Mouse (Mus musculus): ENCODE measurements at regions not wholly inside any gene's neighbourhood (a gene's known extent, or its start where the extent isn't known, plus 50 kb on each side); places are given as distances from the start of the nearest gene placed in this dataset.

DNA sequence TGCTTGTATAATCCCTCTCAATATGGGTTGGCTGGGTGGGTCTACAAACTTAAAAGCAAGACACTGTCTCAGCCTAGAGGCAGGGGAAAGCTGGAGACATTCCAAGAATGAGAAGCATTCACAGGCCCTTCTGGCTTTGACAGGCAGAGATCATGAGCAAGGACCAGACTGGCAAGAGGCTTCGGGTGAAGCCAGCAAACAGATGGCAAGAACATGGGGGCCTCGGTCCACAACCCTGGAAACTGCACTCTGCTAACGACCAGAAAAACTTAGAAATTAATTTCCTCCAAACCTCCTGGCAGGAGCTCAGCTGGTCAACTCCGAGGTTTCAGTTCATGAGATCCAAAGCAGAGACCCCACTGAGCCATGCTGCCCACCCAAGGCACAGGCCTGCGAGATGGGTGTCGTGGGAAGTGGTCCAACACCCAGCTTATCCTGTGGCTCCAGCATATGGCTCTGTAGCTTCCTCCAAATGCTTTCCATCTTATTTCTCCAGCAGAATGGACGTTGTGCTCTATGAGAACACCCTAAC lies 99.1 kb downstream of the Ets2 start:
- no peak for ATAC-seq
- no peak overlapping the region for H3K4me3 ChIP-seq (replicated peaks)
- no peak overlapping the region for H3K9ac ChIP-seq (replicated peaks)
- no peaks in the 10 kb centered on the region for H3K36me3 ChIP-seq
- H3K9me3 ChIP-seq, result no peaks in the 10 kb centered on the region
- H3K4me1 ChIP-seq (replicated peaks), result peaks cover 4% of the 10 kb centered on the region; the same call in 1 of the 2 replicates
- H3K27ac ChIP-seq, result no peak overlapping the region
- H3K27me3 ChIP-seq, result no peaks in the 10 kb centered on the region
- H3K4me2 ChIP-seq (replicated peaks), result no peak overlapping the region
- WGBS, result 85% methylated on average over 7 of the region's 7 CpGs

DNA sequence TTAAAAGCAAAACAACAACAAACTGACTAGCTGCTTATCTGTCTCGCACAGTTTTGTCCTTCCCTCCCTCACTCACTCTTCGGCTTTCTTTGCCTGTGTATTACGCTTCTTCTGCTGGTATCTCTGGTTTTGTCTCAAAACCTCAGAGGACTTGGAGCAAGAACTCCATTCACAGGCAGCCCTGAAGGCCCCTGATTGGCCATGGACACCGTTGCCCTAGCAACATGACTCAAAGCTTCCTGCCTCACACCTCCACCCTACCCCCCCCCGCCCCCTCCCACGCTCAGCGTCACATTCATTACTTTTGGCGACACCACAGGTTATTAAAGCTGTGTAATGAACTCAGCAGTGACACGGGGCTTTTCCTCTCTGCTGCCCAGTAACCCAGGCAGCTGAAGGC lies 96.7 kb downstream of the Ets2 start:
- WGBS, result 58% methylated on average over 9 of the region's 9 CpGs
- Histone ChIP-seq H3K4me2 (replicated peaks) (no peak overlapping the region), H3K9ac (replicated peaks) (no peak overlapping the region), H3K4me3 (replicated peaks) (no peak overlapping the region), H3K36me3 (no peaks in the 10 kb centered on the region), H3K27ac (no peak overlapping the region), H3K9me3 (no peaks in the 10 kb centered on the region), H3K27me3 (no peaks in the 10 kb centered on the region), H3K4me1 (replicated peaks) (peaks cover 4% of the 10 kb centered on the region; the same call in 1 of the 2 replicates)
- no peak for ATAC-seq

DNA sequence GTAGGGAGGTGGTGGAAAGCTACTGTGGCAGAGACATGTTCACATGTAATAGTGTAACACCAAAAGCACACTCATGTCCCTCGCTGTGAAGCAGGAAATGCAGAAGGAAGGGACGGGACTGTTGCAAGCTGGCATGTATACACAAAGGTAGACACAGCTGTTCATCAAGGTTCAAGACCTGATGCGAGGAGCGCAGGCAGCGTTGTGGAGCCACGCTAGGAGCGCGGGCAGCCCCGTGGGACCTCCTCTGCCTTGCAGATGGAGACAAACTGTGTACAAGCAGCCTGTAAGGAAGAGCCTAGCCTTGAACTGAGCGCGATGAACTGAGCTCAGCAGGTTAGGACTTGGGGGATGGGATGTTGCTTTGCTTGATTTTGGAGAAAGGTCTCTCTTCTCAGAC lies 96.2 kb downstream of the Ets2 start:
- Histone ChIP-seq H3K9me3 (no peaks in the 10 kb centered on the region), H3K27me3 (no peaks in the 10 kb centered on the region), H3K9ac (replicated peaks) (no peak overlapping the region), H3K4me3 (replicated peaks) (no peak overlapping the region), H3K4me1 (replicated peaks) (peaks cover 4% of the 10 kb centered on the region; the same call in 1 of the 2 replicates), H3K36me3 (no peaks in the 10 kb centered on the region), H3K4me2 (replicated peaks) (no peak overlapping the region), H3K27ac (no peak overlapping the region)
- ATAC-seq, result no peak
- WGBS, result 84% methylated on average over 11 of the region's 11 CpGs

DNA sequence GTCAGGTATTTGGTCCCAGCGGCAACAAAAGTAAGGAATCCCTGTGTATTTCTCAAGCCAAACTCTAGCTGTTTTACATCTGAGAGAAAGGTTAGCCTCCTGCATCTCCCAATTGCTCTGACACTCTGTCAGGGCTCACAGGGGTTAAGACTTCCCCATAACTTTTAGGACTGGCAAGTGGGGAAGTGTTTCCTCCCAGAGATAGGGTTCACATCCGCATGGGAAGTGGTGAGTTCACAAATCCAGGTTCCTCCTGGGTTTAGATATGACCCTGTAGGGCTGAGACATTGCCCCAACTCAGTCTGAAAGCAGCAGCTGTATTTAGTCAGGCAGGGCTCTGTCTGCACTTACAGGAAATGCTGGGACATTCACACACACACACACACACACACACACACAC lies 95.3 kb downstream of the Ets2 start:
- WGBS, result 91% methylated on average over 2 of the region's 2 CpGs
- H3K4me3 ChIP-seq (replicated peaks), result no peak overlapping the region
- H3K9ac ChIP-seq (replicated peaks), result no peak overlapping the region
- no peak overlapping the region for H3K27ac ChIP-seq
- no peak for ATAC-seq
- no peaks in the 10 kb centered on the region for H3K9me3 ChIP-seq
- no peaks in the 10 kb centered on the region for H3K36me3 ChIP-seq
- no peaks in the 10 kb centered on the region for H3K27me3 ChIP-seq
- H3K4me2 ChIP-seq (replicated peaks), result no peak overlapping the region
- peaks cover 4% of the 10 kb centered on the region; the same call in 1 of the 2 replicates for H3K4me1 ChIP-seq (replicated peaks)

DNA sequence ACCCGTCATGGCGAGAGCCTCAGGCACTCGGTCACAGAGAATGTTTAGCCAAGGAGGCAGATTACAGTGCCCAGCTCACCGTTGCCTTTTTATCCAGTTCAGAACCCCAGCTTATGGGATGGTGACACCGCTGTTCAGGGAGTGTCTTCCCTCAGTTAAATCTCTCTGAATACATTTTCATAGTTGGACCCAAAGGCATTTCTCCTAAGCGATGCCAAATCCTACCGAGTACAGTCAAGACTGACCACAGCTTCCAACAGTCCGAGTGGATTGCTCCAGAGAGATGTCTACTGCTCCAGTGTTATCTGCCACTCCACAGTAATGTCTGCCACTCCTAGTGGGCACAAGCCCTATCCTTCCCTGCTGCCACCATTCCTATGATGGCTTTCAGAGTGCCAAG lies 93.0 kb downstream of the Ets2 start:
- H3K27me3 ChIP-seq, result no peaks in the 10 kb centered on the region
- no peak for ATAC-seq
- no peak overlapping the region for H3K4me2 ChIP-seq (replicated peaks)
- H3K27ac ChIP-seq, result no peak overlapping the region
- H3K9me3 ChIP-seq, result no peaks in the 10 kb centered on the region
- WGBS, result 89% methylated on average over 8 of the region's 8 CpGs
- H3K4me3 ChIP-seq (replicated peaks), result no peak overlapping the region
- H3K36me3 ChIP-seq, result no peaks in the 10 kb centered on the region
- peaks cover 4% of the 10 kb centered on the region; the same call in 1 of the 2 replicates for H3K4me1 ChIP-seq (replicated peaks)
- no peak overlapping the region for H3K9ac ChIP-seq (replicated peaks)

DNA sequence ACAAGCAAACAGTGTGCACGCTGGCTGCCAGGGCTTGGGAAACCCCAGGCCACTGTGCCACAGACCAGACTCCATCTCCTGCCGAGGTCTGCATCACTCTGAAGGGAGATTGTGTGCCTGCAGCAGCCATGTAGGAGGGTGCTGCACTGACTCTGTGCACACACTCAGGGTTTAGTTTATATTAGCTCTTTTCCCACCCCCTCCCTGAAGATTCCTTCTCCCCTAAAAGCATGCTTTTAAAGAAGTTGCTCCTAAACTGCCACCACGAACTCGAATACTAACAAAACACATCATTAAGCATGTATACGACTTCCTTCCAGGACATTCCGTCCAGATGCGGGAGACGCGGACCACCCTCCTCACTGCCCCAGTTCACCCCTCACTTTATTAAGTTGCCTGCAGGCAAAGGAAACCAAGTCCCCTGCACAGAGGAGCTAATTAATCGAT lies 92.4 kb downstream of the Ets2 start:
- 81% methylated on average over 10 of the region's 10 CpGs for WGBS
- H3K27me3 ChIP-seq, result no peaks in the 10 kb centered on the region
- peaks cover 4% of the 10 kb centered on the region; the same call in 1 of the 2 replicates for H3K4me1 ChIP-seq (replicated peaks)
- no peak overlapping the region for H3K4me3 ChIP-seq (replicated peaks)
- no peak overlapping the region for H3K27ac ChIP-seq
- no peaks in the 10 kb centered on the region for H3K36me3 ChIP-seq
- H3K9me3 ChIP-seq, result no peaks in the 10 kb centered on the region
- H3K9ac ChIP-seq (replicated peaks), result no peak overlapping the region
- ATAC-seq, result no peak
- no peak overlapping the region for H3K4me2 ChIP-seq (replicated peaks)

DNA sequence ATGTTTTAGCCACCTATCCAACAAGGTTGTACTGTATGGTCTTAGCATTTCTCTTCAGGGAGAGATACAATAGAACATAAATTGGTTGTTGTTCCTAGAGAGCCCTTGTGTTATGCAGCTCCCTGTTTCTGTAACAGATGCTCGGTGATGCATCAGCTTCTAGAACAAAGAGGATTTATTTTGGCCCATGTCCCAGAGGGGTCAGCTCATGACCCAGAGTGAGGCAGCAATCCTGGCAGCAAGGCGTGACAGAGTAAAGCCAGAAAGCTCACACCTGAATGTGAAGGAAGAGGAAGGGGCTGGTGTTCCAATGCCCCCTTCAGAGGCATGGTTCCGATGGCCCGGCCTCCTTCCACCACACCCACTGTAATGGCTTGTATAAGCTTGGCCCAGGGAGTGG lies 88.8 kb downstream of the Ets2 start:
- whole genome bisulfite sequencing, result 77% methylated on average over 4 of the region's 4 CpGs
- Histone ChIP-seq H3K4me3 (replicated peaks) (no peak overlapping the region), H3K36me3 (no peaks in the 10 kb centered on the region), H3K9me3 (no peaks in the 10 kb centered on the region), H3K9ac (replicated peaks) (no peak overlapping the region), H3K27ac (no peak overlapping the region), H3K4me2 (replicated peaks) (no peak overlapping the region), H3K27me3 (no peaks in the 10 kb centered on the region), H3K4me1 (replicated peaks) (no peaks in the 10 kb centered on the region)
- ATAC-seq, result no peak

DNA sequence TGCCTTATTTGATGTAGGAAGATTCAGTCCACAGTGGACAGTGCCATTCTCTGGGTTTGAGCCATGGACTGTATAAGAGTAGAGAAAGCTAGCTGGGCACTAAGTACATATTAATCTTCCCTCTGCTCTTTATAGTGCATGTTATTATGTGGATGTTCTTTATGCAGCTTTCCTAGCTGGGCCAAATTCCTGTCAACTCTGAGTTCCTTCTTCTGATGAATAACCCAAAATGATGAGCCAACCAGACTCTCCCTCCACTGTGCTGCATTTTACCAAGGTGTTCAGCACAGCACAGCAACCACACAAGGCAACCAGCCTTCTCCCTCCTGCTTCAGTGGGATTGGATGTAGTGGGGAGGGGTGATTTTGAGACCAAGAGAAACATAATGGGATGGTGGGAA lies 87.7 kb downstream of the Ets2 start:
- Histone ChIP-seq H3K9ac (replicated peaks) (no peak overlapping the region), H3K9me3 (no peaks in the 10 kb centered on the region), H3K27me3 (no peaks in the 10 kb centered on the region), H3K4me1 (replicated peaks) (no peaks in the 10 kb centered on the region), H3K27ac (no peak overlapping the region), H3K4me2 (replicated peaks) (no peak overlapping the region), H3K4me3 (replicated peaks) (no peak overlapping the region), H3K36me3 (no peaks in the 10 kb centered on the region)
- ATAC-seq, result no peak

DNA sequence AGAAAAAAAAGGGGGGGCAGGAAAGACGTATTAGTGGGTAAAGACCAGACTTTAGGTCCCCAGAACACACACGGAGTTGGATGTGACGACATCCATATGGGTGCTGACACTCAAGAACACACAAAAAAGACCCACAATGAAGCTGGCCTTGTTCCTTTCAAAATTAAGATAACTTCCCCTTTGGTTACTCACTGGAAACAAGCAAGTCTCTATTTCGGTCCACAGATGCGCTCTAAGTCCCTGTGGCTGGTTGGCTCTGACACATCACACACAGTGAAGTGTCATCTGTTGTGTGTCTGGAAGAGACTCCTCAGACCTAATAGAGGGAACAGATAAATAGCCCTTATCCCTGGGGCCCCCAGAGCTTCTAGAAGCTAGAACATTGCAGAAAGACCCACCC lies 79.8 kb downstream of the Ets2 start:
- Histone ChIP-seq H3K4me2 (replicated peaks) (no peak overlapping the region), H3K36me3 (no peaks in the 10 kb centered on the region), H3K27me3 (no peaks in the 10 kb centered on the region), H3K27ac (no peak overlapping the region), H3K4me3 (replicated peaks) (no peak overlapping the region), H3K9me3 (no peaks in the 10 kb centered on the region), H3K9ac (replicated peaks) (no peak overlapping the region), H3K4me1 (replicated peaks) (no peaks in the 10 kb centered on the region)
- 90% methylated on average over 5 of the region's 5 CpGs for WGBS
- ATAC-seq, result no peak

DNA sequence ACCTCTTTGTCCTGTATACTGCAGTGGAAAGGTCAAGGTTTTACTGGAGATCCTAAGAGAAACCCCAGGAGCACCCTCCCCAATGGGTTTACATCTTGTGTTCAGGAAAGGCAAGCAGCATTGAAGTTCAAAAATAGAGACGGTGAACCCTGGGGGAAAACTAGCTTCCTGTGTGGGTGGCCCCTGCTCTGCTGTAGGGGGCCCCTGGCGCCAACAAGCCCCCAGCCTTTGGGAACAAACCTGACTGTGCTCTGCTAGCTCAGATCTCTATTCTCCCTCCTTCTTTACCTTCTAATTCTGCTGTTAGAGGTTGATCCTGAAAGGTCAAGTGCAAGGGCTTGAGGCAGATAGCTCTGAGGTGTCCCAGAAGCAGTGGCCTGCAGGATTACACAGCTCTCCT lies 78.6 kb downstream of the Ets2 start:
- WGBS, result 85% methylated on average over 2 of the region's 2 CpGs
- Histone ChIP-seq H3K4me2 (replicated peaks) (no peak overlapping the region), H3K9ac (replicated peaks) (no peak overlapping the region), H3K27ac (no peak overlapping the region), H3K36me3 (no peaks in the 10 kb centered on the region), H3K9me3 (no peaks in the 10 kb centered on the region), H3K4me1 (replicated peaks) (no peaks in the 10 kb centered on the region), H3K4me3 (replicated peaks) (no peak overlapping the region), H3K27me3 (no peaks in the 10 kb centered on the region)
- ATAC-seq, result no peak

DNA sequence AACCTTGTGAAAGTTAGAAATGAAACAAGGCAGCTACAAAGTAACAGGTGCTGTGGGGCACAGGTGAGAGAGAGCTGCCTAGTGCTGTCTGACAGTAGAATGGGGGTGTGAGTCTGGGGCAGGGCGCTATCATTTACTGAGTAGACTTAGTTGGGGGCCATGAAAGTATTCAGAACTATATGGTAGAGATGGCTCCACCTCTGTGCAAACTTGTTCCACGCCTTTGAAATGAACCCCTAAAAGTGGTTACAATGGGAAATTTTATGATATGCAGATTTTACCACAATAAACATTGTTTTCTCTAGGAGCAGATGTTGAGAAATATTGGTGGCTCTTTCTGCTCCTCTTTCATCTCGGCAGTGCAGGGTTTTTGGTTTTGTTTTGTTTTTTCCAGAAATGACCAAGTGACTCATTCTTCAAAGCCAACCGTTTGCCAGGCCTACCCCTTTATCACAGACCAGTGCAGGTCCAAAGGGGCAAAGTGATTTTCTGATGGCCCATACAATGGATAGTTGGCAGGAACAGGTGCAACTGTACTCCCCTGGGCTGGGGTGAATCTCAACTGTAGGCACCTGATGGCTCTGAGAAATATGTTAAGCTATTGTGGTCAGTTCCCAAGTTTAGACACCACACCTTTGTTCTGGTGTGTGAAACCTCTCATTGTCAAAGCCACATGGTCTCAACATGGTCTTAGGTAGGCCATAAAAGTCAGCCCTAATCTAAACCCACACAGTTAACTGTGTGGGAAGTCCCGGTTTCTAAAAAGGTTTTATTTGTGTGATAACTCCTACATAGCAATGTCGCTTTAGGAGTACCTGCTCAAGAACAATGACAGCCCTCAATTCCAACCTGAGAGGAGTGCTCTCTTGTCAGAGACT lies 77.2 kb downstream of the Ets2 start:
- Histone ChIP-seq H3K4me3 (replicated peaks) (no peak overlapping the region), H3K4me2 (replicated peaks) (no peak overlapping the region), H3K36me3 (no peaks in the 10 kb centered on the region), H3K27me3 (no peaks in the 10 kb centered on the region), H3K4me1 (replicated peaks) (no peaks in the 10 kb centered on the region), H3K27ac (no peak overlapping the region), H3K9me3 (no peaks in the 10 kb centered on the region), H3K9ac (replicated peaks) (no peak overlapping the region)
- 91% methylated on average over 6 of the region's 6 CpGs for WGBS
- no peak for ATAC-seq

DNA sequence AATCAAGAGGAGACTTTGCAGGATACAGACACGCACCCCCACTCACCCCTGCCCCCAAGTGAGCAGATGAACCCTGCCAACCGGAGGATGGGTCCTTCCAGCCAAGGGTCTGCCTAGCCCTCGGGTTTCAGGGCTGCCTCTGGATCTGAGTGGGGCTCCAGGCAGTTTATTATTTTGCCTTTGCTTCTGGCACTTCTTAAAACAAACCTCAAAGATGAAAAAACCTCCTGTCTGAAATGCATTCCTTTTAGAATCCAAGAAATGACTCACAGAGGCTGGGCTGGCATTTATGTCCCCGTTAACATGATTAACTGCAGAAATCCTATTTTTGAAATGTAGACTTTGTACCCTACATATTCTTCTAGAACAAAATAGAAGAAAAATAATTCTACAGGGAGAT lies 76.3 kb downstream of the Ets2 start:
- no peaks in the 10 kb centered on the region for H3K27me3 ChIP-seq
- no peak overlapping the region for H3K4me3 ChIP-seq (replicated peaks)
- H3K4me2 ChIP-seq (replicated peaks), result no peak overlapping the region
- 77% methylated on average over 4 of the region's 4 CpGs for WGBS
- H3K9ac ChIP-seq (replicated peaks), result no peak overlapping the region
- H3K36me3 ChIP-seq, result no peaks in the 10 kb centered on the region
- no peak for ATAC-seq
- no peak overlapping the region for H3K27ac ChIP-seq
- H3K4me1 ChIP-seq (replicated peaks), result no peaks in the 10 kb centered on the region
- no peaks in the 10 kb centered on the region for H3K9me3 ChIP-seq

Measured in midbrain, embryonic 13.5 days (tissue).